Mouse (Mus musculus) skeletal muscle tissue, adult 2 months (tissue): Measurements from ENCODE around the gene Rhoc.
"Not testable (repeated sequence)": the region's sequence is repeated elsewhere in the genome, so short reads cannot be mapped to it uniquely, and the experiment has no call there.

Experiments
- DNase-seq: peaks from one replicate; pipeline ENCODE4 v3.0.0-alpha.2; 2012; ENCODE audit warnings: low read depth, low spot score

The Rhoc gene

GRCm38 (mm10) chr3:104788075-104788474 lies at the start of gene Rhoc:
Gene Rhoc (plus strand): TSS chr3:104788375.
- DNase-seq = no peak

- no peak for DNase-seq
These were observed 46.2 kb upstream of the Rhoc start for GRCm38 (mm10) chr3:104741954-104742353.

GRCm38 (mm10) chr3:104743161-104743560 lies 45.0 kb upstream of the Rhoc start:
- DNase-seq = no peak

GRCm38 (mm10) chr3:104743864-104744263 lies 44.3 kb upstream of the Rhoc start:
- no peak for DNase-seq

- not testable (repeated sequence) for DNase-seq
These were observed 35.3 kb upstream of the Rhoc start for GRCm38 (mm10) chr3:104752845-104753244.

- DNase-seq = peak; percentile 47
These were observed 29.8 kb upstream of the Rhoc start for GRCm38 (mm10) chr3:104758406-104758805.

- DNase-seq = no peak
These were observed 29.3 kb upstream of the Rhoc start for GRCm38 (mm10) chr3:104758869-104759268.

- DNase-seq = not testable (repeated sequence)
These were observed 25.9 kb upstream of the Rhoc start for GRCm38 (mm10) chr3:104762103-104762863.

- no peak for DNase-seq
These were observed 23.2 kb upstream of the Rhoc start for GRCm38 (mm10) chr3:104765021-104765420.

GRCm38 (mm10) chr3:104767141-104767540 lies 21.0 kb upstream of the Rhoc start:
- DNase-seq = no peak

- DNase-seq = no peak
These were observed 20.5 kb upstream of the Rhoc start for GRCm38 (mm10) chr3:104767716-104768115.

GRCm38 (mm10) chr3:104769135-104769534 lies 19.0 kb upstream of the Rhoc start:
- DNase-seq = no peak

- DNase-seq = no peak
These were observed 18.1 kb upstream of the Rhoc start for GRCm38 (mm10) chr3:104770035-104770434.

GRCm38 (mm10) chr3:104770918-104771317 lies 17.3 kb upstream of the Rhoc start:
- no peak for DNase-seq

GRCm38 (mm10) chr3:104771460-104771859 lies 16.7 kb upstream of the Rhoc start:
- no peak for DNase-seq

- DNase-seq = no peak
These were observed 14.9 kb upstream of the Rhoc start for GRCm38 (mm10) chr3:104773301-104773700.

GRCm38 (mm10) chr3:104777342-104777741 lies 10.8 kb upstream of the Rhoc start:
- DNase-seq = no peak

- DNase-seq = no peak
These were observed 8.2 kb upstream of the Rhoc start for GRCm38 (mm10) chr3:104779949-104780348.

GRCm38 (mm10) chr3:104780561-104781420 lies 7.4 kb upstream of the Rhoc start, which contains the start of gene Ppm1j:
Gene Ppm1j (plus strand): TSS chr3:104781056.
- peak; percentile 83 for DNase-seq

GRCm38 (mm10) chr3:104781471-104781903 lies 6.7 kb upstream of the Rhoc start, which contains the start of gene Fam19a3:
Gene Fam19a3 (minus strand): TSS chr3:104781840.
- peak; percentile 88 for DNase-seq

- peak; percentile 92 for DNase-seq
These were observed 6.0 kb upstream of the Rhoc start for GRCm38 (mm10) chr3:104782061-104782681.

- no peak for DNase-seq
These were observed 4.1 kb upstream of the Rhoc start for GRCm38 (mm10) chr3:104783971-104784500.
